Mouse (Mus musculus) CD4-positive, CD25-positive, alpha-beta regulatory T cell, adult 2 months (primary cell): ENCODE data around the gene Serpine1.

Source experiments
- DNase-seq: peaks from one replicate; pipeline ENCODE4 v3.0.0-alpha.2; 2012; ENCODE audit warnings: low read depth, low spot score

Serpine1 gene

DNA sequence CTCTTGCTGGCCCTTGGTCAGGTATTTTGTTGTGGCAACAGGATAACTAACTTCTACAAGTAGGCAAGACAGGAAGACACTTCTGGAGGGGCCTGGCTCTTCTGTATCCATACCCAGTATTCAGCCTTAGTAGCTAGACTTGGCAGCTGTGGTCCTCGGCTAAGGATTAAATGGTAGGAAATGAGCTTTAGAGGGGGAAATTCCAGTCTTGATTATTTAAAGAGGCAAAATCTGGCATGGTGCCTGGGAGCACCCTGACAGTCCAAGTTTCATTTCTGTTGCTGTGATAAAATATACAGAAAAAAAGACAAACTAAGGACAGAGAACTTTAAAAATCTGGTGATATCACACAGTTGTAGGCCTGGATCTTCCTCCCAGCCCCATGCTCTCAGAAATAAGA lies 24.0 kb upstream of the Serpine1 start:
- no peak for DNase-seq

- DNase-seq, result peak; percentile 24
Measured at GRCm38 (mm10) chr5:137095135-137095534, 23.1 kb upstream of the Serpine1 start.

DNA sequence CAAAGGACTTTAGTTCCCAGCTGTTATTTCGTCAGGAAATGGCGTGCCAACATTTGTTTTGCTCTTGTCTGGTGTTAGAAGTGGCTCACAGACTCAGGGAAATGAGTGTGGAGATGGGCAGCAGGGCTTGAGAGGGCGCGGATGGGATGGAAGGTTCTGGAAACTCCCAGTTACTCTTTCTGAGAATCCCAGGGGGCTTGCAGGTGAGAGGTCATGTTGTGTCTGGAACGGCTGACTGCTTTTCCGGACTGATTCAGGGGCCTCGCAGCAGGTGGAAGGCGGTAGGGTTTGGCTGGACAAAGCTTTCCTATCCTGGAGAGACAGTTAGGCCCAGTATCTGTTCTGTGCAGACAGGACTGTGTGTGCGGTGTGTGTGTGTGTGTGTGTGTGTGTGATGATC lies 21.7 kb upstream of the Serpine1 start:
- no peak for DNase-seq

- no peak for DNase-seq
Measured at GRCm38 (mm10) chr5:137091560-137091959, 19.5 kb upstream of the Serpine1 start.

DNA sequence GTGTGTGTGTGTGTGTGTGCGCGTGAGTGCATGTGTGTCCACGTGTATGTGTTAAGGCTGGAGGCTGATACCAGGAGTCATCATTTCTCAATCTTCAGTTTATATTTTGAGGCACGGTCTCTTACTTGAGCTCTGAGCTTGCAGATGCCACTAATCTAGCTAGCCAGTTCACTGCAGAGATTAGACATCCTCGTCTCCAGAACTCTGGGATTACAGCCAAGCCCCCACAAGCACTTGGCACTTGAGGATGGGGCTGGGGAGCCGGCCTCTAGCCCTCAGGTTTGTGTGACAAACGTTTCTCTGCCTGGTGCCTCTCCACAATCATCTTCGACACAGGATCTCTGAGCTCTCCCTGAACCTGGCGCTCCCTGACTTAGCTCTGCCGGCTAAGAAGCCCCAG lies 18.8 kb upstream of the Serpine1 start:
- DNase-seq, result no peak

- no peak for DNase-seq
Measured at GRCm38 (mm10) chr5:137087410-137087809, 15.3 kb upstream of the Serpine1 start.

DNA sequence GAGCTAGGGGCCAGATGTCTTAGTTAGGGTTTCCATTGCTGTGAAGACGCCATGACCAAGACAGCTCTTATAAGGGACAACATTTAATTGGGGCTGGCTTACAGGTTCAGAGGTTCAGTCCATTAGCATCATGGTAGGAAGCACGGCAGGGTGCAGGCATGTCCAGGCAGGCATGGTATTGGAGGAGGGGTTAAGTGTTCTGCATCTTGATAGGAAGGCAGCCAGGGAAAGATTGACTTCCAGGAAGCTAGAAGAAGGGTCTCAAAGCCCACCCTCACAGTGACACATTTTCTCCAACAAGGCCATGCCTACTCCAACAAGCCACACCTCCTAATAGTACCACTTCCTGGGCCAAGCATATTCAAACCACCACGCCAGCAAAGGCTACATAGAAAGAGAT lies 13.7 kb upstream of the Serpine1 start:
- DNase-seq, result no peak

DNA sequence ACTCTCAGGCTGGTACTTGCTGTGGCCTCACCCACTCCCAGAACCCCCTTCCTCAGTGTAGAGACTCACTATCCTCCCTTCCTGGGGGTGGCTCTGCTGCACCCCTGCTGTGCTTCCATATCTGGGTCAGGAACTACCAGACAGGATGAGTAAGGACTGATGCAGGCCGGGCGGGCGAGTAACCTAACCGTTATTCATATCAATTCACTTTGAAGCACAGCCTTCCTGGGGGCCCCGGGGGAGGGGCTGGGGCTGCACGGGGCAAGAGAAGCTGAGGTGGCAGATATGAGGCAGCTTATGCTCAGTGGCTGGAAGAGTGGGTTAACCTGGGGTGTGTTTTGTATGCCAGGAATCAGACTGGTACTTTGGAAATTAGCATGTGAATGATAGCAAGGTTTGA lies 13.0 kb upstream of the Serpine1 start:
- no peak for DNase-seq

GRCm38 (mm10) chr5:137083051-137083450 lies 11.0 kb upstream of the Serpine1 start:
- DNase-seq, result no peak

DNA sequence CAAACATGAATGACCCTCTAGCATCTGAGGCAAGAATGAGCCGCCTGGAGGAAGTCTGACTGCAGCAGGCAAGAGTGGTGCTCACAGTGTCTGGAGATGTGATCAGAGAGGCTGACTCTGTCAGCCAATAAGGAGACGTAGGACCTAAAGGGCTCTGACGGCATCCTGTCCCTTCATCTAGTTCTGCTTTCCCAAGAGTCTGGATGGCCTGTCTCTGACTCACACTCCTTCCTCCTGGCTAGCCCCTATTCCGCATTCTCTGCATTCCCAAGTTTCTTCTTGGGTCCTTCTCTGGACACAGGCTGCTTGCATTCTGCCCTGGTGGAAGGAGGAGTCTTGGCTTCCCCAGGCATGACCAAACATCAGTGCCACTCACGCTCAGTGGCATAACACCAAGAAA lies 7.8 kb upstream of the Serpine1 start:
- DNase-seq, result no peak

- no peak for DNase-seq
Measured at GRCm38 (mm10) chr5:137078616-137079015, 6.5 kb upstream of the Serpine1 start.

GRCm38 (mm10) chr5:137078041-137078440 lies 6.0 kb upstream of the Serpine1 start:
- DNase-seq, result no peak

DNA sequence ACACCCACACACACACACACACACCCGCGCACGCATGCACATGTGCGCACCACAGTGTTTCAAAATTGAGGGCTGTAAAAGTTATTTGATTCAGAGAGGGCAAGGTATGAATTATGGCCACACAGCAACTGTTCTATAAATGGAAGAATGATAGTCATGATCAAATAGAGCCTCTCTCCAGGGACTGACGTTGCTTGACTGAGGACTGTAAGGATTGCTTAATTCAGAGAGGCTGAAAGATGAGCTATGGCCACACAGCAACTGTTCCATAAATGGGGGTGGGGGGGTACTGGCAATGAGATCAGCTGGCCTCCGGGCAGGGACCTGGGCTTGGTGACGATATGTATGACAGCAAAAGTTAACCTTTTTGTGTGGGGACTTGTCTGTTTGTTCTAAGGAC lies 5.1 kb upstream of the Serpine1 start:
- DNase-seq, result no peak

DNA sequence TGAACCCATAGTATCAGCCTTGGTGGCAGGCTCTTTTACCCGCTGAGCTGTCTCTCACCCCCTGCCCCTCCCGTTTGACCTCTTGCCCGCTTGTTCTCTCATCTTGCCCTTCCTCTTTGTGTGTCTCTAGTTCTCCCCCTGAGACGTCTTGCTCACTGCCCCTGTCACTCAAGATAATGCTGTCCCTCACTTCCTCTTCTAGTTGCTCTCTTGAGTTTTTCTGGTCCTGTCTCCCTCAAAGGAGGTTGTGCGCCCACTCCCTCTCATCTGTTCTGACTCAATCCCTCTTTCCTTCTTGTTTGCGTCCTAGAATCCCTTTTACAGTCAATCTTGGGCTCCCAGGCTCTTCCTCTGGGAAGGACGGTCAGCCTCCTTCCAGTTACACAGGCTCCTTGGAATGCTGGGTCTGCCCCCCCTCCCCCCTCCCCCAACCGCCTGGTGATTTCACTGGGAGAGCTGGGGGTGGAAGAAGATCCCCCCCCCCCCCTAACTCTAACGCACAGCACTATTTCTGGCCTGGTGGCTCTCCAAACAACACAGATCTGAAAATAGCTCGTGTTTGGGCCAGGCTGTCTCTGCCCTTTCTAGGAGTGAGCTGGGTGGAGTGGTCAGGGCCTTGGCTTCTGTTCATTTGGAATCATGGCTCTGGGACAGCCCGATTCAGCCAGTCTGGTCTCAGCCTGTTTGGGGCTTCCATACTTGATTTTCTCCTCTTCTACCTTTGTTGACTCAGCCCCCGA lies 4.3 kb upstream of the Serpine1 start:
- no peak for DNase-seq

DNA sequence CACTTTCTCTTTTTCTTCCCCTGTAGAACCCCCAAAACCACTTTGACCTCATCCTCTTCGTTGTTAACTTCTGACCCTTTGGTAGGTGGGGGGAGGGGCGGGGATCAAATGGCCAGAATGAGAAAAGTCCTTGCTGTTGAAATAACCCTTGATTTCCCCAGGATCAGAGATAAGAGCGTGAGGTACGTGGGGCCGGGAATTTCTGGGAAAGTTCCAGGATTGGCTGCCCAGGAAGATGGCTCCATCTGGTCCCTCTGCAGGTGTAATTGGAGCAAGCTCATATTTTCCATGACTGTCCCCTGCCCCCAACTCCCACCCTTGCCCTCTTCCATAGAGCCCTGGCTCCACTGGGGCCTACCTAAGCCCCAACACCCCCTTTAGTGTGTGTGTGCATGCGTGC lies 3.7 kb upstream of the Serpine1 start:
- DNase-seq, result no peak

- DNase-seq, result no peak
Measured at GRCm38 (mm10) chr5:137074191-137074651, 2.2 kb upstream of the Serpine1 start.

- no peak for DNase-seq
Measured at GRCm38 (mm10) chr5:137073141-137073540, 1.1 kb upstream of the Serpine1 start.

- DNase-seq, result no peak
Measured at GRCm38 (mm10) chr5:137070881-137071605, 1.0 kb downstream of the Serpine1 start.

GRCm38 (mm10) chr5:137068711-137069110 lies 3.4 kb downstream of the Serpine1 start:
- peak; percentile 34 for DNase-seq

DNA sequence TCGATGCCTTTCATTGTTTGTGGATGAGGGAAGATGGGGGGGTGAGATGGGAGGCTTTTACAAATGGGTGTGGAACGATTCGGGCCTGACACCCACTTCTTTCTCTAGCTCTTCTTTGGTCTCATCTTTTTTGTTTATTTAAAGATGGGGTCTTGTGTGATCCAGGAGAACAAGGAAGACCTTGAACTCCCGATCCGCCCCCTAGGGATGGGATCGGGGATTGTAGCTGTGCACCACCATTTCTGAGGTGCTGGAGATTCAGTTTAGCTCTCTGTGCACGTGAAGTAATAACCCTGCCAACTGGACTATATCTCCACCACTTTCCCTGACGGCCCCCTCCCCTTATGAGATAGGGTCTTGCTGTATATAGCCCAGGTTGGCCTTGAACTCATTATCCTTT lies 6.1 kb downstream of the Serpine1 start:
- no peak for DNase-seq

- no peak for DNase-seq
Measured at GRCm38 (mm10) chr5:137065454-137065853, 6.6 kb downstream of the Serpine1 start.

GRCm38 (mm10) chr5:137062601-137063000 lies 9.5 kb downstream of the Serpine1 start:
- DNase-seq, result no peak

DNA sequence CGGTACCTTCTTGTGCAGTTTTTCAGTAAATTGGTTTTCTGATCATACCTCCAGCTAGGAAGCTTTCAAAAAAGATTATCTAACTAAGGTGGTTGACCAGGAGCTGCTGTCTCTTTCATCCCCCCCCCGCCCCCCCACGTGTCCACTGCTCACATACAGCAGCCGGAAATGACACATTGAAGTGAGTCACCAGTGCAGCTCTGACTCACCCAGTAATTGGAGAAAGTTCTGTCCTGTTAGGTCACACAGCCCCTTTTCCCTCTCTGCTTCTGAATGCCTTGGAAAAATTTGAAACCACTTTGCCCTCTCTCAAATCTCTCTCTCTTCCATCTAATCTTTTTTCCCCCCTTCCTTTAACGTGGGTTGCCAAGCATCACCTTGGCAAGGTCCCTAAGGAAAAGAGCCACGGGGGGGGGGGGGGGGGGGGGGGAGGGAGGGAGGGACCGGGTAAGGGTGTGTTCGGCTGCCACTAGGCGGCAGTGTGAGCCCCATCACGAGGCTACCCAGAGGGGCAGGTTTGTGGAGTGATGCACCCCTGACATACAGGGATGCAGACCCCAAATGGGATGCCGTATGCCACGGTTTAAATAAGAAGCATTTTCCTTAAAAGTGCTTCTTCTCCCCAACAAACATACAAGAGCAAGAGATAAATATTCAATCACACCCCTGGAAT lies 10.1 kb downstream of the Serpine1 start:
- peak; percentile 70 for DNase-seq
